Mouse (Mus musculus) lung, embryonic 14.5 days (tissue): ENCODE measurements at regions not wholly inside any gene's neighbourhood (a gene's known extent, or its start where the extent isn't known, plus 50 kb on each side); places are given as distances from the start of the nearest gene placed in this dataset.

Experiments
- ATAC-seq: fragments of 200-750 bp; cut with Nextera tagmentation; 2 replicates; pipeline ENCODE4 v1.8.0; 2017; ENCODE audit warnings: mild to moderate bottlenecking, moderate TSS enrichment, moderate library complexity; ENCODE audit not compliant: insufficient read depth
- DNase-seq: peaks from one replicate; pipeline ENCODE4 v3.0.0-alpha.2; 2015
- H3K27ac ChIP-seq: fragments of 300-500 bp; sonication (generic); 2 replicates; pipeline ENCODE4 v1.5.1; 2014; ENCODE audit warnings: low read depth, mild to moderate bottlenecking, moderate library complexity
- H3K27me3 ChIP-seq: fragments of 300-500 bp; sonication (generic); 2 replicates; pipeline ENCODE4 v1.6.1; 2014; ENCODE audit warnings: low read length, control low read depth; ENCODE audit not compliant: insufficient read depth
- H3K36me3 ChIP-seq: fragments of 300-500 bp; sonication (generic); 2 replicates; pipeline ENCODE4 v1.6.1; 2014; ENCODE audit warnings: control low read depth; ENCODE audit not compliant: insufficient read depth
- H3K4me1 ChIP-seq: fragments of 300-500 bp; sonication (generic); 2 replicates; pipeline ENCODE4 v1.6.1; 2014; ENCODE audit warnings: antibody characterized with exemption, control low read depth; ENCODE audit not compliant: insufficient read depth
- H3K4me2 ChIP-seq: fragments of 300-500 bp; sonication (generic); 2 replicates; pipeline ENCODE4 v1.6.1; 2014; ENCODE audit warnings: mild to moderate bottlenecking
- H3K4me3 ChIP-seq: fragments of 300-500 bp; sonication (generic); 2 replicates; pipeline ENCODE4 v1.5.1; 2014; ENCODE audit warnings: low read depth, low read length
- H3K9ac ChIP-seq: fragments of 300-500 bp; sonication (generic); 2 replicates; pipeline ENCODE4 v1.6.1; 2014
- H3K9me3 ChIP-seq: fragments of 300-500 bp; sonication (generic); 2 replicates; pipeline ENCODE4 v1.6.1; 2016; ENCODE audit warnings: low read depth, low read length, control low read depth
- CTCF ChIP-seq: IDR thresholded peaks from 2 replicates; pipeline ENCODE4 v1.5.1; 2016; ENCODE audit warnings: antibody characterized with exemption, low read depth
- WGBS: fragments of 180-500 bp; shearing (Covaris S2); extraction: QIAGEN DNeasy Blood & Tissue Kit; methylation state at CpG from one replicate; pipeline ENCODE4 v1.1.7; 2014; 5-methylcytosine and 5-hydroxymethylcytosine counted together

GRCm38 (mm10) chr8:26382426-26382825, 263.1 kb downstream of the Gm45692 start:
- no peak for DNase-seq
- no peak overlapping the region for H3K27ac ChIP-seq
- WGBS: 85% methylated on average over 7 of the region's 7 CpGs
- H3K27me3 ChIP-seq: no peaks in the 10 kb centered on the region
- H3K4me3 ChIP-seq: no peak overlapping the region
- no peak for TF ChIP-seq CTCF
- no peak for ATAC-seq
- no peak overlapping the region for H3K9ac ChIP-seq
- H3K9me3 ChIP-seq: 0 out of 2 replicates have a peak, but pooled peaks cover 3% of the 10 kb centered on the region
- H3K4me1 ChIP-seq: 0 out of 2 replicates have a peak, but pooled peaks cover 3% of the 10 kb centered on the region
- H3K4me2 ChIP-seq: no peak overlapping the region
- H3K36me3 ChIP-seq: no peaks in the 10 kb centered on the region

- no peak overlapping the region for H3K4me2 ChIP-seq
- 0 out of 2 replicates have a peak, but pooled peaks cover 3% of the 10 kb centered on the region for H3K4me1 ChIP-seq
- TF ChIP-seq CTCF: no peak
- no peaks in the 10 kb centered on the region for H3K9me3 ChIP-seq
- H3K4me3 ChIP-seq: no peak overlapping the region
- WGBS: 30% methylated on average over 3 of the region's 3 CpGs
- no peak for DNase-seq
- no peaks in the 10 kb centered on the region for H3K36me3 ChIP-seq
- ATAC-seq: no peak
- H3K9ac ChIP-seq: no peak overlapping the region
- no peak overlapping the region for H3K27ac ChIP-seq
- H3K27me3 ChIP-seq: no peaks in the 10 kb centered on the region; the same call in 1 of the 2 replicates
These were observed 264.6 kb downstream of the Gm45692 start for GRCm38 (mm10) chr8:26383886-26384285.

- peak; percentile 40 for DNase-seq
- Histone ChIP-seq H3K4me3 (no peak overlapping the region), H3K9me3 (no peaks in the 10 kb centered on the region), H3K27ac (no peak overlapping the region), H3K27me3 (no peaks in the 10 kb centered on the region; the same call in 1 of the 2 replicates), H3K9ac (no peak overlapping the region), H3K36me3 (no peaks in the 10 kb centered on the region), H3K4me1 (0 out of 2 replicates have a peak, but pooled peaks cover 3% of the 10 kb centered on the region), H3K4me2 (no peak overlapping the region)
- TF ChIP-seq CTCF: no peak
- WGBS: 10% methylated on average over 3 of the region's 3 CpGs
- peak; percentile 74; the same call in 1 of the 2 replicates for ATAC-seq
These were observed 265.1 kb downstream of the Gm45692 start for GRCm38 (mm10) chr8:26384305-26384993.

GRCm38 (mm10) chr8:26384994-26385345, 265.6 kb downstream of the Gm45692 start:
- Histone ChIP-seq H3K4me2 (no peak overlapping the region), H3K27me3 (no peaks in the 10 kb centered on the region; the same call in 1 of the 2 replicates), H3K9me3 (no peaks in the 10 kb centered on the region), H3K9ac (no peak overlapping the region), H3K27ac (no peak overlapping the region), H3K4me1 (0 out of 2 replicates have a peak, but pooled peaks cover 3% of the 10 kb centered on the region), H3K36me3 (no peaks in the 10 kb centered on the region), H3K4me3 (no peak overlapping the region)
- no peak for TF ChIP-seq CTCF
- WGBS: 8% methylated on average over 6 of the region's 6 CpGs
- DNase-seq: no peak
- ATAC-seq: no peak

- H3K4me1 ChIP-seq: no peaks in the 10 kb centered on the region
- no peaks in the 10 kb centered on the region for H3K36me3 ChIP-seq
- H3K9ac ChIP-seq: no peak overlapping the region
- H3K9me3 ChIP-seq: no peaks in the 10 kb centered on the region
- WGBS: 51% methylated on average over 6 of the region's 6 CpGs
- 0 out of 2 replicates have a peak, but pooled peaks have one; percentile 20 for TF ChIP-seq CTCF
- no peaks in the 10 kb centered on the region for H3K27me3 ChIP-seq
- H3K27ac ChIP-seq: no peak overlapping the region
- DNase-seq: no peak
- ATAC-seq: no peak
- no peak overlapping the region for H3K4me3 ChIP-seq
- no peak overlapping the region for H3K4me2 ChIP-seq
These were observed 275.7 kb downstream of the Gm45692 start for GRCm38 (mm10) chr8:26395061-26395460.

GRCm38 (mm10) chr8:26420002-26420401, 300.7 kb downstream of the Gm45692 start:
- no peak overlapping the region for H3K9ac ChIP-seq
- WGBS: 47% methylated on average over 6 of the region's 6 CpGs
- H3K27me3 ChIP-seq: no peaks in the 10 kb centered on the region
- H3K36me3 ChIP-seq: no peaks in the 10 kb centered on the region
- H3K27ac ChIP-seq: no peak overlapping the region
- H3K4me3 ChIP-seq: no peak overlapping the region
- H3K4me2 ChIP-seq: no peak overlapping the region
- DNase-seq (no peak), ATAC-seq (no peak)
- H3K9me3 ChIP-seq: no peaks in the 10 kb centered on the region
- no peaks in the 10 kb centered on the region for H3K4me1 ChIP-seq
- no peak for TF ChIP-seq CTCF

- Histone ChIP-seq H3K27me3 (no peaks in the 10 kb centered on the region), H3K9ac (no peak overlapping the region), H3K4me3 (no peak overlapping the region), H3K9me3 (no peaks in the 10 kb centered on the region), H3K27ac (no peak overlapping the region), H3K4me2 (no peak overlapping the region), H3K4me1 (no peaks in the 10 kb centered on the region), H3K36me3 (no peaks in the 10 kb centered on the region)
- ATAC-seq (no peak), DNase-seq (no peak)
- WGBS: 59% methylated on average over 10 of the region's 10 CpGs
- TF ChIP-seq CTCF: no peak
These were observed 301.2 kb downstream of the Gm45692 start for GRCm38 (mm10) chr8:26420536-26420935.
